Mouse (Mus musculus): ENCODE data around the gene Kdm5a. TPM values are rescaled to one million over a fixed set of nuclear protein-coding genes. Genes with fewer than 3 reads are reported as not detected.

Gene Kdm5a
- polyA plus RNA-seq, 1 experiment from 2014 or later: 43.3 TPM

DNA sequence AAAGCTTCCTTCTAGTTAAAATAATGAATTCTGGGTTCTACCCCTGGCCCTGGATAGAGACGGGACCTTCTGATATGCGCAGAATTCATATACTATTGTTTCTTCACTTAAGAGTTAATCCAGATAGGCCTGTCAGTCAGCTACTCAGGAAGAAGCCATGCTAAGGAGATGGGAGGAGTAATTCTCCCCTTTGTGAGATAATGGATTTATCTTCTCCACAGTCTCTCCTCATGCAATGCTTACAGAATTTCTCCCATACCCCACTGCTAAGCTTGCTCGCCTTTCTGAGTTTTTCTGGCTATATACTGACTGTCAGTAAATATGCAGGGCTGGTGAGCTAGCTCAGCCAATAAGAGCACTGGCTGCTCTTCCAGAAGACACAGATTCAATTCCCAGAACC, 86.3 kb downstream of the Kdm5a start:
- no peak overlapping the region for H3K4me3 ChIP-seq
- H3K4me2 ChIP-seq: no peak overlapping the region
- no peak overlapping the region for H3K27ac ChIP-seq
- WGBS: 90% methylated on average over 3 of the region's 3 CpGs
- ATAC-seq (ENCODE audit: insufficient number of reproducible peaks, low FRiP score, low TSS enrichment, low read depth): no peak
- H3K9me3 ChIP-seq: no peaks in the 10 kb centered on the region
- H3K4me1 ChIP-seq: peaks cover 7% of the 10 kb centered on the region
- H3K36me3 ChIP-seq: no peaks in the 10 kb centered on the region
- no peak overlapping the region for H3K9ac ChIP-seq
- no peaks in the 10 kb centered on the region for H3K27me3 ChIP-seq

DNA sequence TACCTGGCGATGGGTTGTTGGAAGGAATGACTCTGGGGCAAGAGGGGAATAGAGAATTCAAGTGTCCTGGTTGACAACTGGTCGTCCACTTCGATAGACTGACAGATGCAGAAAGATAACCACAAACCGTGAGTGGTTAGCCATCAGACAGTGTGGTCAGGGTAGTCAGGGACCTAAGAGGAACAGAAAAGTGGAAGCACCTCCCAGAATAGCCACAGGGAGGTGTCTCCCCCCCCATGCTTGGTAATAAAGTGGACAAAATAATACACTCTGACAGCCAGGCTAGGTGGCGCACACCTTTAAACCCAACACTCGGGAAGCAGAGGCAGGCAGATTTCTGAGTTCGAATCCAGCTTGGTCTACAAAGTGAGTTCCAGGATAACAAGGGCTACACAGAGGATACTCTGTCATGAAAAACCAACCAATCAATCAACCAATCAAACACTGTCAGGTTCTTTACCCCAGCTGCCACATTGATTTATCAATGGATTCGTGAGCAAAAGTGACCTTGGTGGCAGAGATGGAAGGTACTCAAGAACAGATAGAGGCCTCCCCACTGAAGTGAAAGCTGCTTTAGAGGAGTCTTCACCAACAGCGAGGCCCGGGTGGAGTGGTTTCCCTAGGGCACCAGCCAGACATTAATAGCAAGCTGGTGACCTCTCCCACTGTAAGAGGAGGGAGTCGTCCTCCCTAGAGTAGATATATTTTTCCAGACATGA, 88.6 kb downstream of the Kdm5a start:
- no peaks in the 10 kb centered on the region for H3K27me3 ChIP-seq
- H3K4me2 ChIP-seq: no peak overlapping the region
- peaks cover 7% of the 10 kb centered on the region for H3K4me1 ChIP-seq
- WGBS: 85% methylated on average over 11 of the region's 11 CpGs
- no peaks in the 10 kb centered on the region for H3K36me3 ChIP-seq
- H3K9me3 ChIP-seq: no peaks in the 10 kb centered on the region
- no peak for ATAC-seq (ENCODE audit: insufficient number of reproducible peaks, low FRiP score, low TSS enrichment, low read depth)
- no peak overlapping the region for H3K27ac ChIP-seq
- H3K4me3 ChIP-seq: no peak overlapping the region
- H3K9ac ChIP-seq: no peak overlapping the region

DNA sequence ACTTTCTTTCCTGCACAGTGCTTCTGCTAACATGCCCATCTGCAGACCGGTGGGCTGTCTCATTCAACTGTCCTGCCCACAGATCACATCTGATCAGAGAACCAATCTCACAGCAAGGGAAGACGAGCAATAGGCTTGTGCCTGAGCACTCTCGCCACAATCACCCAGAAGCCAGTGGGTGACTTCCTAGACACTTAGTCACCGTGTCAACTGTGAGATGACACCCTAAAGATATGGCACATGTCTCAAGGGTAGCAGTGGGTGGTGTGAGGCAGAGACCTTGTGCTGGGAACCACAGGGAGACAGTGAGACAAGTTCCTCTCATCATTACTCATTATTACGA, 89.2 kb downstream of the Kdm5a start:
- Histone ChIP-seq H3K9ac (no peak overlapping the region), H3K4me3 (no peak overlapping the region), H3K27me3 (no peaks in the 10 kb centered on the region), H3K4me2 (no peak overlapping the region), H3K9me3 (no peaks in the 10 kb centered on the region), H3K36me3 (no peaks in the 10 kb centered on the region), H3K27ac (no peak overlapping the region), H3K4me1 (peaks cover 7% of the 10 kb centered on the region)
- no peak for ATAC-seq (ENCODE audit: insufficient number of reproducible peaks, low FRiP score, low TSS enrichment, low read depth)
- 83% methylated on average over 5 of the region's 5 CpGs for WGBS

DNA sequence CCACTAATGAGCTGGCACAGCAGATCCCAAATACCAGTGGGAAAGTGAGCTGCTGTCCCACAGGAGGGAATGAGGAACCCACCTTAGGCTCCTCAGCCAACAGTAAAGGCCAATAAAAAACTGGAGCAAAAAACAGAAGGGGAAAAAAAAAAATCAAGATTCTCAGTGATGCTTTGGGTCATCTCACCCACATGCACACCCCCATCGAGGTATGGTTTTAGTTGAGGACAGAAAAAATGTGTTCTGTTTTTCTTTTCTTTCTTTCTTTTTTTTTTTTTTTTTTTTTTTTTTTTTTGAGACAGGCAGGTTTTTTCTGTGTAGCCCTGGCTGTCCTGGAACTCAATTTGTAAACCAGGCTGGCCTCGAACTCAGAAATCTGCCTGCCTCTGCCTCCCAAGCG, 89.6 kb downstream of the Kdm5a start:
- Histone ChIP-seq H3K36me3 (no peaks in the 10 kb centered on the region), H3K4me2 (no peak overlapping the region), H3K9me3 (no peaks in the 10 kb centered on the region), H3K4me3 (no peak overlapping the region), H3K4me1 (peaks cover 7% of the 10 kb centered on the region), H3K27me3 (no peaks in the 10 kb centered on the region), H3K9ac (no peak overlapping the region), H3K27ac (no peak overlapping the region)
- WGBS: 83% methylated on average over 3 of the region's 3 CpGs
- ATAC-seq (ENCODE audit: insufficient number of reproducible peaks, low FRiP score, low TSS enrichment, low read depth): no peak

DNA sequence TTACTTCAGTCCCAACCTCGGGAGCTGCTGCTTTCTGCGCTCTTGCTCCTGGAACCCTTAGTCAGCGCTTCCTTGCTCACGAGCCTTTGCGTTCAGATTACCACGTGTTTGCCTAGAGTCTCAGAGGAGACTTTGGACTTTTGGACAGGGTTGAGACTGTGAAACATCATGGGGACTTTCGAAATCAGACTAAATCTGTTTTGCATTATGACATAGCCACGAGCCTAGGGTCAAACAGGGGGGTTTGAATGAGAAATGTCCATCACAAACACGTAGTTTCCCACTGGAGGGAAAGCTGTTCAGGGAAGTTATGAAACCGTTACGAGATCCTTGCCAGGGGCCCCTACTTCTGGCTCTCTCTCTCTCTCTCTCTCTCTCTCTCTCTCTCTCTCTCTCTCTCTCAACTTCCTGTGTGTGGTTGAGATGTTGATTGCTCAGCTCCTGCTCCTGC, 90.7 kb downstream of the Kdm5a start:
- Histone ChIP-seq H3K4me3 (no peak overlapping the region), H3K9me3 (no peaks in the 10 kb centered on the region), H3K4me2 (no peak overlapping the region), H3K27ac (no peak overlapping the region), H3K9ac (no peak overlapping the region), H3K27me3 (no peaks in the 10 kb centered on the region), H3K4me1 (peaks cover 7% of the 10 kb centered on the region), H3K36me3 (no peaks in the 10 kb centered on the region)
- WGBS: 29% methylated on average over 11 of the region's 11 CpGs
- ATAC-seq (ENCODE audit: insufficient number of reproducible peaks, low FRiP score, low TSS enrichment, low read depth): no peak

DNA sequence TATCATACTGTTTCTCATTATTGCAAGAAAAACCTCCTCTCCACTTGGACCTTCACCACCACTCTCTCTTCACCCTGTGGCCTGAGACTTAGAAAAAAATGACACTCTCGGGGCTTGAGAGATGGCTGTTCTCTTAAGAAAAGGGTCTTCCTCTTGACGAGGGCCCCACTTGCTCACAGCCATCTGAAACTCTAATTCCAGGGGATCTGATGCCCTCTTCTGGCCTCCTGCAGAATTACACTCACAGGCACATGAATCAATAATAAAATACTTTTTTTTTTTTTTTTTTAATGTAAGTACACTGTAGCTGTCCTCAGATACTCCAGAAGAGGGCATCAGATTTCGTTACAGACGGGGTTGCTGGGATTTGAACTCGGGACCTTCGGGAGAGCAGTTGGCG, 93.2 kb downstream of the Kdm5a start:
- Histone ChIP-seq H3K27me3 (peaks cover 14% of the 10 kb centered on the region), H3K4me2 (no peak overlapping the region), H3K9ac (no peak overlapping the region), H3K4me3 (no peak overlapping the region), H3K36me3 (no peaks in the 10 kb centered on the region), H3K27ac (no peak overlapping the region), H3K4me1 (peaks cover 7% of the 10 kb centered on the region), H3K9me3 (no peaks in the 10 kb centered on the region)
- 70% methylated on average over 7 of the region's 7 CpGs for WGBS
- no peak for ATAC-seq (ENCODE audit: insufficient number of reproducible peaks, low FRiP score, low TSS enrichment, low read depth)

DNA sequence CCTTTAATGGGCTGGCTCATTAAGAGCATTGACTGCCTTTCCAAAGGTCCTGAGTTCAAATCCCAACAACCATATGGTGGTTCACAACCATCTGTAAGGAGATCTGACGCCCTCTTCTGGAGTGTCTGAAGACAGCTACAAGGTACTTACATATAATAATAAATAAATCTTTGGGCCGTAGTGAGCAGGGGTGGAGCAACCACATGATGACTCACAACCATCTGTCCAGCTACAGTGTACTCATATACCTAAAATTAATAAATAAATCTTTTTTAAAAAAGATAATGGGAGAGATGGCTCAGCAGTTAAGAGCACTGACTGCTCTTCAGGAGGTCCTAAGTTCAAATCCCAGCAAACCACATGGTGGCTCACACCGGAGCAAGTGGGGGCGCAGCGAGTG, 93.8 kb downstream of the Kdm5a start:
- Histone ChIP-seq H3K27ac (no peak overlapping the region), H3K4me2 (no peak overlapping the region), H3K9me3 (no peaks in the 10 kb centered on the region), H3K9ac (no peak overlapping the region), H3K4me1 (peaks cover 7% of the 10 kb centered on the region), H3K36me3 (no peaks in the 10 kb centered on the region), H3K27me3 (peaks cover 17% of the 10 kb centered on the region), H3K4me3 (no peak overlapping the region)
- WGBS: 86% methylated on average over 5 of the region's 5 CpGs
- ATAC-seq (ENCODE audit: insufficient number of reproducible peaks, low FRiP score, low TSS enrichment, low read depth): no peak

DNA sequence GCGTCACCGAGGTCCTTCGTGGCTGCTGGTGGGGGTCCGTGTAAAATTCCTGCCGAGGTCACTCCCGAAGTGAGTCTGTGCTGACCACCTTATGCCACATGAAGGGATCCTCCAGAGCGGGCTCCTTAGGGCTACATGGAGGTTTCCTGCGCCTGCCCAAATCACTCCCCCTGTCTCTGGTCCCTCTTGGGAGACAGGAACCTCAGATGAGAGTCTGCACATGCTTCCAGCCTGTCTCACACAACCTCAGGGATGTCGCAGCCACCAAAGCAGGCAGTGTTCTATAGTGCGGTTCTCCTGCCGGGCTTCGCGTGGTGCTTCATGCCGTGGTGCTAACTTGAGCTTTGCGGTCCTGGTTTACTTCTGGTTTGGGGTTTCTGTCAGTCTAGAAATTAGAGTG, 97.3 kb downstream of the Kdm5a start:
- Histone ChIP-seq H3K36me3 (no peaks in the 10 kb centered on the region), H3K9me3 (no peaks in the 10 kb centered on the region), H3K9ac (no peak overlapping the region), H3K27ac (no peak overlapping the region), H3K4me1 (peaks cover 17% of the 10 kb centered on the region), H3K4me2 (no peak overlapping the region), H3K27me3 (peaks cover 36% of the 10 kb centered on the region), H3K4me3 (no peak overlapping the region)
- WGBS: 63% methylated on average over 15 of the region's 15 CpGs
- no peak for ATAC-seq (ENCODE audit: insufficient number of reproducible peaks, low FRiP score, low TSS enrichment, low read depth)

DNA sequence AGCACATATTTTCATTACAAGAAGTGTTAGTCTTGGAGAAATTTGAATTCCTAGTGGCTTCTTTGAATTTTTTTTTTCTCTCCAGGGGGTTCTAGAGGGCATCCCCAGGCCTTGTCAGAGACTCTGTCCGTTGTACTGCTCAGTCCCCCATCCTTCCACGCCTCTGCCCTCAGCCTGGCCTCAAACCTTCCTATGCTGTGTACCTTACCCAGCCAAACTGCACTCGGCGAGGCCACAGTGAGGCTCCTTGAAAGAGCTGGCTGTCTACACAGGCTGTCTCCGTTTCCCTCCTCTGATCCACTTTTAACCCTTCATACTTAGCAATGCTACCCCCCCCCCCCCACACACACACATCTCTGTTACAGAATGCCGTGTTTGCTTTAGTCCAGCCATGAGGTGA, 98.3 kb downstream of the Kdm5a start:
- no peak for ATAC-seq (ENCODE audit: insufficient number of reproducible peaks, low FRiP score, low TSS enrichment, low read depth)
- WGBS: 55% methylated on average over 6 of the region's 6 CpGs
- H3K9ac ChIP-seq: no peak overlapping the region

DNA sequence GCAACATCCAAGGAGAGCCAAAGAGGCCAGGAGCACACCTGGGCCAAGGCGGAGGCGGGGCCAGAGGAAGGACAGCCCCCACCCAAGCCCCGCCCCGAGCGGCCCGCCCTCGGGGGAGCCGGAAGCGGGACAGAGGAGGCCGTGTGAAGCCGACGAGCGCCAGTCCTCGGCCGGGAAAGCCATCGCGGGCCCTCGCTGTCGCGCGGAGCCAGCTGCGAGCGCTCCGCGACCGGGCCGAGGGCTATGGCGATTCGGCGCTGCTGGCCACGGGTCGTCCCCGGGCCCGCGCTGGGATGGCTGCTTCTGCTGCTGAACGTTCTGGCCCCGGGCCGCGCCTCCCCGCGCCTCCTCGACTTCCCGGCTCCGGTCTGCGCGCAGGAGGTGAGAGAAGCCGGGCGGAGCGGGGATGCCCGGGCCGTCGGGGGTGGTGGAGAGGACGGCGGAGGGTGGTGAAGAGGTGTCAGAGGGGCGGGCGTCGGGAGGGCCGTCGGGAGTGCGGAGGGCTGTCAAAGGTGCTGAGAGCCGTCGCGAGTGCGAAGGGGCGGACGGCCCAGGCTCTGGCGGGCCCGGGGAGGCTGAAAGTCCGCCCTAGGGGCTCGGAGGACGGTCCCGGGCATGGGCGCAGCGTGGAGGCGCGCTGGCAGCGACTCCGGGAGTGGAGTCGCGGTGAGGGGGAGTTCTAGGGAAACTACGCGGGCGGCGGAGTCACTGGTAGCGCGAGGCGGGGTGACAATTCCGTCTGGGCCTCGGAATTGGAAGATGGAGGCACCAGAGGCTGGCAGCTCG, 99.4 kb downstream of the Kdm5a start, which contains the start of gene Il17ra:
Il17ra (plus strand) TSS at position 162 of the 786 bp plus-strand sequence.
- no peaks in the 10 kb centered on the region for H3K36me3 ChIP-seq
- peaks cover 36% of the 10 kb centered on the region for H3K27me3 ChIP-seq
- H3K4me2 ChIP-seq: peak within 1 kb of the TSS; percentile 70
- peaks cover 17% of the 10 kb centered on the region for H3K4me1 ChIP-seq
- WGBS: under 1% methylated on average over 89 of the region's 90 CpGs
- H3K9me3 ChIP-seq: no peaks in the 10 kb centered on the region
- peak within 1 kb of the TSS; percentile 37 for H3K9ac ChIP-seq
- peak; percentile 69; the same call in 1 of the 2 replicates for ATAC-seq (ENCODE audit: insufficient number of reproducible peaks, low FRiP score, low TSS enrichment, low read depth)
- H3K27ac ChIP-seq: no peak within 1 kb of the TSS
- H3K4me3 ChIP-seq: peak within 1 kb of the TSS; percentile 66

More for the DNA sequence above, 98.3 kb downstream of the Kdm5a start:
- H3K4me3 ChIP-seq: no peak overlapping the region
- no peaks in the 10 kb centered on the region for H3K9me3 ChIP-seq
- H3K27ac ChIP-seq: no peak overlapping the region
- H3K4me1 ChIP-seq: peaks cover 17% of the 10 kb centered on the region
- no peak overlapping the region for H3K4me2 ChIP-seq
- H3K27me3 ChIP-seq: peaks cover 36% of the 10 kb centered on the region
- H3K36me3 ChIP-seq: no peaks in the 10 kb centered on the region

DNA sequence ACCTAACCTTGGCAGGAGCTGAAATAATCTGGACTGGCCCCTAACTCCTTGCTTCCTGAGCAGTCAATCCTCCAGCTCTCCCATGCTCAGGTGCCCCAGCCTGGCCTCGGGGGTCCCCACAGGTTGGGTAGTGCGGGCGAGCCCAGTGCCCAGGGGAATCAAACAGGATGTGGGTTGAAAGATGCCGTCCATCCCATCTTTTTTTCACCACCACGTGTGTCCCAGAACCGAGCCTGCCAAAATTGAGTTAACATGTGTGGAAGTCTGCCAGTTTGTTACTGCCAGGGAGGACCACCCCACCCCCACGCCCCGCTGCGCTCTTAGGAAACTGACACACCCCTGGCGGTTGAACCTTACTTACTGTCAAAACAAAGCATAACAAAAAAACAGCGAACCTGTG, 100.0 kb downstream of the Kdm5a start:
- WGBS: 3% methylated on average over 11 of the region's 11 CpGs
- peak overlapping the region; percentile 70 for H3K4me2 ChIP-seq
- H3K9me3 ChIP-seq: no peaks in the 10 kb centered on the region
- H3K27me3 ChIP-seq: peaks cover 36% of the 10 kb centered on the region
- no peaks in the 10 kb centered on the region for H3K36me3 ChIP-seq
- no peak for ATAC-seq (ENCODE audit: insufficient number of reproducible peaks, low FRiP score, low TSS enrichment, low read depth)
- peaks cover 17% of the 10 kb centered on the region for H3K4me1 ChIP-seq
- no peak overlapping the region for H3K27ac ChIP-seq
- peak overlapping the region; percentile 37; the same call in 1 of the 2 replicates for H3K9ac ChIP-seq
- H3K4me3 ChIP-seq: peak overlapping the region; percentile 66

DNA sequence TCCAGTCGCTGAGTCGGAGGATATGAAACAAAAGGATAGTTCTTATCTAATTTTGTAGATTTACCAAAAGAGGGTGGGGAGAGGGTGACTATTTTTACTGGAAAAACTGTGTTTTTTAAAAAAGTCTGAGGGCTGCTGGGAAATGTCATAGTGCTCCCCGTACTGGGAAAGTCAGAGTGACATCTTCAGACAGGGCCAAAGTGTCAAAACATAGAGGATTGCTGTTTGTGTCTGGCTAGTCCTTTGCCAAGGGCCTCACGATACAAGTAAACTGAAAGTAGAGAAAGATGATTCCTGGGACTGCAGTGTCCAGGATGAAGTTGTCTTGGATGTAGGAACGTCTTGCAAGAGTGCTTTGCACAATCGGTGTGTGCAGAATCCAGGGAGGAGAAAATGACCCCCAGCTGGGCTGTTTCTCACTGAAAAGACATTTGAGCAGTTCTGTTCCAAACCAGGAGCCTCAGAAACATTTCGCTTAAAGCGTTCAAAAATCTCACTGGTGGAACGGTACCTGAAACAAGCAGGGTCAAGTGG, 100.5 kb downstream of the Kdm5a start:
- H3K4me3 ChIP-seq: peak overlapping the region; percentile 66
- no peaks in the 10 kb centered on the region for H3K36me3 ChIP-seq
- H3K4me2 ChIP-seq: peak overlapping the region; percentile 70
- WGBS: 51% methylated on average over 9 of the region's 9 CpGs
- H3K27me3 ChIP-seq: peaks cover 36% of the 10 kb centered on the region
- no peaks in the 10 kb centered on the region for H3K9me3 ChIP-seq
- no peak overlapping the region for H3K27ac ChIP-seq
- no peak overlapping the region for H3K9ac ChIP-seq
- peaks cover 17% of the 10 kb centered on the region for H3K4me1 ChIP-seq
- ATAC-seq (ENCODE audit: insufficient number of reproducible peaks, low FRiP score, low TSS enrichment, low read depth): no peak
